Mouse (Mus musculus): ENCODE data around the gene Arnt2.

Gene Arnt2

GRCm38 (mm10) chr7:84339186-84339585 lies 70.8 kb downstream of the Arnt2 start:
- no peak for DNase-seq

- no peak for DNase-seq
Observed at GRCm38 (mm10) chr7:84337768-84338167, 72.2 kb downstream of the Arnt2 start.

GRCm38 (mm10) chr7:84336907-84337306 lies 73.1 kb downstream of the Arnt2 start:
- DNase-seq, result no peak

- no peak for DNase-seq
Observed at GRCm38 (mm10) chr7:84336580-84336886, 73.4 kb downstream of the Arnt2 start.

- DNase-seq, result peak; percentile 17
Observed at GRCm38 (mm10) chr7:84335766-84336579, 74.0 kb downstream of the Arnt2 start.

- DNase-seq, result no peak
Observed at GRCm38 (mm10) chr7:84333996-84334395, 76.0 kb downstream of the Arnt2 start.

- no peak for DNase-seq
Observed at GRCm38 (mm10) chr7:84332295-84333168, 77.4 kb downstream of the Arnt2 start.

GRCm38 (mm10) chr7:84329174-84329583 lies 80.8 kb downstream of the Arnt2 start:
- no peak for DNase-seq

GRCm38 (mm10) chr7:84328770-84329169 lies 81.2 kb downstream of the Arnt2 start:
- no peak for DNase-seq

- DNase-seq, result no peak
Observed at GRCm38 (mm10) chr7:84325570-84326328, 84.2 kb downstream of the Arnt2 start.

GRCm38 (mm10) chr7:84321542-84321941 lies 88.4 kb downstream of the Arnt2 start:
- DNase-seq, result no peak

GRCm38 (mm10) chr7:84315353-84316003 lies 94.5 kb downstream of the Arnt2 start:
- DNase-seq, result no peak

- DNase-seq, result no peak
Observed at GRCm38 (mm10) chr7:84314742-84315141, 95.2 kb downstream of the Arnt2 start.

GRCm38 (mm10) chr7:84311624-84312023 lies 98.4 kb downstream of the Arnt2 start:
- no peak for DNase-seq

- DNase-seq, result no peak
Observed at GRCm38 (mm10) chr7:84310909-84311311, 99.1 kb downstream of the Arnt2 start.

- DNase-seq, result peak; percentile 77
Observed at GRCm38 (mm10) chr7:84307329-84307925, 102.5 kb downstream of the Arnt2 start.

GRCm38 (mm10) chr7:84300261-84300660 lies 109.7 kb downstream of the Arnt2 start:
- DNase-seq, result no peak

GRCm38 (mm10) chr7:84299601-84300000 lies 110.4 kb downstream of the Arnt2 start:
- no peak for DNase-seq

GRCm38 (mm10) chr7:84293054-84293453 lies 116.9 kb downstream of the Arnt2 start:
- peak; percentile 39 for DNase-seq

- DNase-seq, result no peak
Observed at GRCm38 (mm10) chr7:84287226-84287587, 122.8 kb downstream of the Arnt2 start.

- no peak for DNase-seq
Observed at GRCm38 (mm10) chr7:84286526-84287225, 123.3 kb downstream of the Arnt2 start.

GRCm38 (mm10) chr7:84285790-84286189 lies 124.2 kb downstream of the Arnt2 start:
- DNase-seq, result peak; percentile 43
